Mouse (Mus musculus) liver, embryonic 12.5 days (tissue): Measurements from ENCODE around the gene Zfp276. TPM values are rescaled to one million over a fixed set of nuclear protein-coding genes. Genes with fewer than 3 reads are reported as not detected.

Experiments
- ATAC-seq: fragments of 200-750 bp; cut with Nextera tagmentation; 2 replicates; pipeline ENCODE4 v1.8.0; 2017; ENCODE audit warnings: moderate number of reproducible peaks, mild to moderate bottlenecking, moderate library complexity
- H3K27ac ChIP-seq: fragments of 300-500 bp; sonication (generic); 2 replicates; pipeline ENCODE4 v1.5.1; 2016; ENCODE audit warnings: mild to moderate bottlenecking
- H3K27me3 ChIP-seq: fragments of 300-500 bp; sonication (generic); replicated peaks from 2 replicates; pipeline ENCODE4 v1.6.1; 2016; ENCODE audit warnings: mild to moderate bottlenecking, moderate library complexity
- H3K36me3 ChIP-seq: fragments of 300-500 bp; sonication (generic); 2 replicates; pipeline ENCODE4 v1.6.1; 2016; ENCODE audit warnings: mild to moderate bottlenecking, moderate library complexity
- H3K4me1 ChIP-seq: fragments of 300-500 bp; sonication (generic); 2 replicates; pipeline ENCODE4 v1.6.1; 2016
- H3K4me2 ChIP-seq: fragments of 300-500 bp; sonication (generic); 2 replicates; pipeline ENCODE4 v1.6.1; 2016; ENCODE audit warnings: mild to moderate bottlenecking, moderate library complexity
- H3K4me3 ChIP-seq: fragments of 300-500 bp; sonication (generic); 2 replicates; pipeline ENCODE4 v1.5.1; 2016; ENCODE audit warnings: mild to moderate bottlenecking, moderate library complexity
- H3K9ac ChIP-seq: fragments of 300-500 bp; sonication (generic); 2 replicates; pipeline ENCODE4 v1.6.1; 2016; ENCODE audit warnings: mild to moderate bottlenecking, moderate library complexity
- H3K9me3 ChIP-seq: fragments of 300-500 bp; sonication (generic); replicated peaks from 2 replicates; pipeline ENCODE4 v1.6.1; 2016; ENCODE audit warnings: mild to moderate bottlenecking, moderate library complexity
- WGBS: fragments of 180-500 bp; shearing (Covaris S2); methylation state at CpG from one replicate; pipeline ENCODE4 v1.1.7; 2016; ENCODE audit not compliant: insufficient replicate concordance; 5-methylcytosine and 5-hydroxymethylcytosine counted together
- polyA plus RNA-seq: library from polyadenylated mRNA; unstranded; fragments of >200 nt; fragmentation: Nextera tagmentation; extraction: Ambion mirVana; gene quantifications from 2 replicates; pipeline ENCODE4 v1.2.1, GENCODE M21; 2016

The Zfp276 gene
- polyA plus RNA-seq, 1 experiment from 2014 or later = 11.8 TPM

DNA sequence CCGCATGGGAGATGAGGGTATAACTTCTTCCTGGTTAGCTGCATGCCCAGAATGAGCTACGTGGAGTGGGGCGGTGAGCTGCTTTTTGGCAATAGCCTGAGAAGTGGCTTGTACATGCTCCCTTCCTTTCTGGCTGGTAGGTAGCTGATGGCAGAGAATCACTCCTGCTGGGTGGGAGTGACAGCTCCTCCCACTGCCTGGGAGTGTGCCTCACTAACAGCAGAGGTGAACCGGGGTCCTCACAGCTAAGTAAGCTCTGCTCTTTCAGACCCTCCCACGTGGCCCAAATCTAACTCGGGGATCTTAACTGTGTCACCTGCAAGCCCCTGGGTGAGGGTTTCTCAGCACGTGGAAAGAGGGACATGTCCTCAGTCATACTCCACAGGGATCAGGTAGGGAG is 21.4 kb upstream of the Zfp276 start:
- H3K4me2 ChIP-seq = no peak overlapping the region
- no peak overlapping the region for H3K4me3 ChIP-seq
- H3K9me3 ChIP-seq = no peaks in the 10 kb centered on the region
- H3K36me3 ChIP-seq = peaks cover 18% of the 10 kb centered on the region
- no peak for ATAC-seq
- H3K4me1 ChIP-seq = peaks cover 21% of the 10 kb centered on the region
- peaks cover 31% of the 10 kb centered on the region for H3K27me3 ChIP-seq
- no peak overlapping the region for H3K27ac ChIP-seq
- H3K9ac ChIP-seq = no peak overlapping the region
- 43% methylated on average over 7 of the region's 7 CpGs for WGBS

DNA sequence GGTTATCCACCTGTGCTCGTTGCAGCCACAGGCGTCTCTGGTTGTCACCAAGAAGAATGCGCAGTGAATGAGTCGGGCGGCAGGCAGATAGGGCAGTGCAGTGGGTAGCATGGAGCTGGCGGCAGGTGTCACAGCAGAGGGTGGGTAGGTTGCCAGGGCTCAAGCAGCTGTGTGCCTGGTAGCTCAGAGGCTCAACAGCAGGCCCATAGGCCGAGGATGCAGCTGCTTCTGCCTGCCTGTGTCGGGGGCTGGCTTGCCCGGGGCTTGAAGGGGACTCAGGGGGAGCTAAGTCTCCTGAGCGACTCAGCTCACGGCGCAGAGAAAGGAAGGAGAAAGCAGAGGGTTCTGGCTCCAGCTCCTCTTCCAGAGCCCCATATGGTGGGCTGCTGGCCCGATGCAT is 20.7 kb upstream of the Zfp276 start:
- Histone ChIP-seq H3K9ac (no peak overlapping the region), H3K27ac (no peak overlapping the region), H3K4me2 (no peak overlapping the region), H3K4me3 (no peak overlapping the region), H3K36me3 (peaks cover 11% of the 10 kb centered on the region), H3K27me3 (peaks cover 31% of the 10 kb centered on the region), H3K4me1 (peaks cover 21% of the 10 kb centered on the region), H3K9me3 (no peaks in the 10 kb centered on the region)
- WGBS = 56% methylated on average over 13 of the region's 13 CpGs
- ATAC-seq = no peak

DNA sequence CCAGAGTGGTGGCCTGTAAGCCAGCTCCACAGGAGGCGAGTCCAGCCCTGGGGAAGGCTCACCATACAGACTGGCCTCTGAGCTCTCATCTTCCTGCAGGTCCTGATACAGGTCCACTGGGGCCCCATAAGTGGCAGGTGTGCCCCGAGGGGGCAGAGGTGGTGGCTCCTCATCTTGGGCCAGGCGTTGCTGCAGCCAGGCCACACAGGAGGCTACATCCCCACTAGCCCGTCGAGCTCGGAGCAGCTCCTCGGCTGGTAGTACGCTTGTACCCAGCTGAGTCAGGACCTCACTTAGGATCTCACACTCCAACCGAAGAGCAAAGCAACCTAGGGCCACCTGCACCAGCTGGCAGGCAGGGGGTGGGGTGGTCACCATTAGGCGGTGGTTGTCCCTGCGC is 20.2 kb upstream of the Zfp276 start:
- H3K4me1 ChIP-seq = peaks cover 21% of the 10 kb centered on the region
- H3K4me3 ChIP-seq = no peak overlapping the region
- H3K4me2 ChIP-seq = no peak overlapping the region
- ATAC-seq = no peak
- peaks cover 7% of the 10 kb centered on the region for H3K36me3 ChIP-seq
- no peak overlapping the region for H3K27ac ChIP-seq
- WGBS = 73% methylated on average over 11 of the region's 11 CpGs
- no peak overlapping the region for H3K9ac ChIP-seq
- H3K9me3 ChIP-seq = no peaks in the 10 kb centered on the region
- peaks cover 31% of the 10 kb centered on the region for H3K27me3 ChIP-seq

DNA sequence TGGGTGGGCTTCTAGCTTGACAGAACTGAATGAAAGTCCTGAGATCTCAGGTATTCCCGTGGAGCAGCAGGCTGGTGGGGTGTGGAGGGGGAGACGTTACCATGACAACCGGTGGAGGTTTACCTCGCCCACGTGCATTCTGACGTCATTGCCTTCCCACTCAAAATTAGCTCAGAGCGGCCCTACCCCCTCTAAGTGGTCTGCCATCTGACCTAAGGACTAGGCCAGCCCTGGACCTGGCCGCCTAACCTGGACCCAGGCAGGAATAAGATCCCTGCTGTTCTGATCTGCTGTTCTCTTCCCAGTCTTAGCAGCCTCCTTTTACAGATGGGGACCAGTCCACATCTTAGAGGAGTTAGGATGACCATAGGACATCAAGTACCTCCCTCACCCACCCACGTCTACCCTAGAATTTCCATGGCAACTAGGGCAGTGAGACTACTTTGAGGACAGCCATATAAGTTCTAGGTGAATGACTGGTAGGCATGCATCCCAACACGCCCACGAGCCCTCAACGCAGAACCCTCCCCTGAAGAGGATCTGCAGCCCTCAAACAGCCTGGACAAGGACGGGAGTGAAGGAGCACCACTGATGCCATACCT is 19.0 kb upstream of the Zfp276 start:
- H3K9ac ChIP-seq = peak overlapping the region; percentile 64; the same call in 1 of the 2 replicates
- WGBS = 35% methylated on average over 13 of the region's 13 CpGs
- no peak overlapping the region for H3K27ac ChIP-seq

DNA sequence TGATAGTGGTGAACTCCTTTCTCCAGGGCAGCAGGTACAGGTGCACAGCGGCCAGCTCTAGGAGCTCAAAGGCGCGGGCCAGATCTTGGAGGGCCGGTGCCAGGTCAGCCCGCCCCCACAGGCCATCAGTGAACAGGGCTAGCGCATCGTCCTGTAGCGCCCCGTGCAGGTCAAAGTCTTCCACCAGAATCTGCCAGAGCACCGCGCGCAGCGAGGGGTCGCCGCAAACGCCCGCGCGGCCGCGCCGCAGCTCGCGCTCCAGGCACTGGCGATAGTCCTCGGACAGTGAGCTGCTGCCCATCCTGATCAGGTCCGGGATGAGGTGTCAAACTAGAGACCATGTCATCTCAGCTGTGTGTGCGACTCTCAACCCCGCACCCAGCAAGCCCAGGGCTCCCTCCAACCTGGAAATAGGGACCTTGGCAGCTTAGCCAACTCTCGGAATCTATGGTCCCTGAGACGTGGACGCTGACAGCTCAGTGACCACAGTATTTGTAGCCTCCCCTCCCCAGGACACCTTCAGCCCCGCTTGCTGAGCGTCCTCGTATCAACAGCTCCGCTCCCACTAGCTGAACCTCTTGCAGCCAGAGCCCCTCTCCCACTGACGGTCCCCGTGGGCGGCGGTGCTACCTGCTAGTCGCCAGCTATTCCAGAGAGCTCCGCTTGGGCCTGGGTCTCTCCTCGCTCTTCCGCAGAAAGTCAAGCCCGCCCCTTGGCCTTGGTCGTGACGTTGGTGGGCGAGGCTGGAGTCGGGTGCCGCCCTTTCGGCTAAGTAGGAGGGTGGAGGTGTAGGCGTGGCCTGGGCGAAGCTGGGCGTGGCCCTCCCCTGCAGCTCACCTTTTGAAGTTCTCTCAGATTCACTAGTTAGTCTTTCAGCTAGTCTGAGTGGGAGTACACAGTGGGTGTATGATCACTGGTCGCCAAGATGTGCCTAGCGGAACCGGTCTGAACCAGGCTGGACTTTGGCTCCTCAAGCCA is 18.2 kb upstream of the Zfp276 start, which contains the start of gene Spata2l:
Spata2l (minus strand) TSS at position 714 of the 978 bp plus-strand sequence.
- no peak within 1 kb of the TSS for H3K27ac ChIP-seq
- peak; percentile 86 for ATAC-seq
- WGBS = 2% methylated on average over 57 of the region's 57 CpGs

More for the DNA sequence above, 19.0 kb upstream of the Zfp276 start:
- Histone ChIP-seq H3K4me1 (peaks cover 21% of the 10 kb centered on the region), H3K4me3 (peak overlapping the region; percentile 64), H3K4me2 (peak overlapping the region; percentile 91), H3K27me3 (peaks cover 31% of the 10 kb centered on the region), H3K36me3 (no peaks in the 10 kb centered on the region), H3K9me3 (no peaks in the 10 kb centered on the region)
- no peak for ATAC-seq

DNA sequence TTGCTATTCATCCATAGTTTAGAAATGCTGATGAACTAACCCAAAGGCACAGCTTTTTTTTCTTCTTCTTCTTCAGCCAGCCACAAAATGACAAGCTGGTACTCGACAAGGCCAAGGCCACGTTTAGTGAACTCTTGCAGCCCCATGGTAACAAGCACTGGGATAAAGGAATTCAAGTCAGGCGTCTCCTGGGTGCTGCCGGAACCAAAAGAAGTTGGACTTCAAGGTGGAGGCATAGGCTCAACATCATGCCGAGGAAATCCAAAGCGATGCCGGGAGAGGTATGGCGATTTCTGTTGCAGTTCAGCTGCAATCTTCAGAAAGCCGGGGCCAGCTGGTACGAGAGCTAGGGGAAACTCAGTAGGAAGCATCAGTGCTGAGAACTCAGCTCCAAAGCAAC is 14.6 kb upstream of the Zfp276 start:
- peaks cover 15% of the 10 kb centered on the region for H3K27me3 ChIP-seq
- H3K9ac ChIP-seq = no peak overlapping the region
- peaks cover 21% of the 10 kb centered on the region for H3K4me1 ChIP-seq
- H3K36me3 ChIP-seq = peaks cover 8% of the 10 kb centered on the region; the same call in 1 of the 2 replicates
- no peak overlapping the region for H3K4me3 ChIP-seq
- H3K9me3 ChIP-seq = no peaks in the 10 kb centered on the region
- H3K4me2 ChIP-seq = no peak overlapping the region
- ATAC-seq = no peak
- H3K27ac ChIP-seq = no peak overlapping the region
- 79% methylated on average over 10 of the region's 10 CpGs for WGBS

More for the DNA sequence above, 18.2 kb upstream of the Zfp276 start, which contains the start of gene Spata2l:
- Histone ChIP-seq H3K4me2 (peak within 1 kb of the TSS; percentile 91), H3K9me3 (no peaks in the 10 kb centered on the region), H3K9ac (peak within 1 kb of the TSS; percentile 64), H3K27me3 (peaks cover 31% of the 10 kb centered on the region), H3K4me3 (peak within 1 kb of the TSS; percentile 64), H3K4me1 (peaks cover 21% of the 10 kb centered on the region), H3K36me3 (no peaks in the 10 kb centered on the region)

DNA sequence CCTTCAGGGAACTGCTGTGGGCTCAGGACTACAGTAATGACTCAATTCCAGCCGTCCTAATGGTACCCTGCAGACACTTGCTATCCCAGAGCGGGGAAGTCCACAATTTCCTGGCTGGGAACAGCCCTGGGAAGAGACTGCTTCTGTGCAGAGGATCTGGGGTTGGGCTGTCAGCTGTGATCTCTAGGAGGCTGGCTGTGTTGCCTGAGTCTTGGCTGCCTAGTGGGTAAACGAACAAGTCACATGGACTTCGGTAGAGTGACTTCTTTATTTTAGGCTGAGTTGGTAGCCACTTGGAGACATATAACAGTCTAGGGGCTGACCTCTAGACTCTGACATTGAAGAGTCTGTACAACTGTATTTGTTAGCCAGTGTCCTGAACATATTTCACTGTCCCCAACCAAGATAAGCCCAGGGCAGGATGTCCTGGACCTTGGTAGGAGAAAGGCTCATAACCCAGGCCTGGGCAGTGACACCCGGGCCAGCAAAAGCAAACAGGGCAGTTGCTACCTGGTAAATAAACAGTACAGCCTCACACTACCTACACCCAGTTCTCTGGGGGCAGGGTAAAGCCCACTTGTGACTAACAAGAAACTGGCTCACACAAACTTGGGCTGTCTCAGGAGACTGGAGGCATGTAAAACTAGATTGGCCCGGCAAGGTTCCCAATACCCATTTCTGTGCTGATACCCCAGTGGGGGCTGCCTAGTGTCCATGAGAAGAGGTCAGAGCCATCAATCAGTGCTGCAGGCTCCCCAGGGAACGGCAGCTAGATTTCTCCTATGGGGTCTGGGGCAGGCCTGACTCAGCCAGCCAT is 11.7 kb upstream of the Zfp276 start:
- Histone ChIP-seq H3K36me3 (peaks cover 36% of the 10 kb centered on the region), H3K4me1 (no peaks in the 10 kb centered on the region; the same call in 1 of the 2 replicates)
- 72% methylated on average over 7 of the region's 7 CpGs for WGBS

DNA sequence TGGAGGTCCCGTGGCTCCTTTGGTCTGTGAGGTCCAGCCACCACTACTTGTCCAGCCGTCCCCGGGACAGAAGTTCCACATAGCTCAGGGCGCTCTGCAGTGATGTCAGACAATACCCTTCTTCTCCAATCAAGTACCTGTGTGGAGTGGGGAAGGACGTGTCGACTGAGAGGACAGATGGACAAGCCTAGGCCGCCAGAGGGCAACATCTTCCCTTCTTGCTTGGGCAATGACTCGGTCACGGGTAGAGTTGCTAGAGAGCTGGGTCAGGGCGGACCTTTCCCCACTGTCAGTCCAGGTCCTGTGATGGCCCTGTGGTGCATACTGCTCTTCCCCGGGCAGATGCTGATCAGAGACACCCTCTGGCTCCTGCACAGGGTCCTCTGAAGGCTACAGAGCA is 10.9 kb upstream of the Zfp276 start:
- H3K4me2 ChIP-seq = no peak overlapping the region
- no peaks in the 10 kb centered on the region; the same call in 1 of the 2 replicates for H3K4me1 ChIP-seq
- ATAC-seq = no peak
- H3K27ac ChIP-seq = no peak overlapping the region
- H3K4me3 ChIP-seq = no peak overlapping the region
- 64% methylated on average over 11 of the region's 11 CpGs for WGBS
- no peak overlapping the region for H3K9ac ChIP-seq
- H3K36me3 ChIP-seq = peaks cover 43% of the 10 kb centered on the region
- no peaks in the 10 kb centered on the region for H3K9me3 ChIP-seq
- H3K27me3 ChIP-seq = no peaks in the 10 kb centered on the region

More for the DNA sequence above, 11.7 kb upstream of the Zfp276 start:
- ATAC-seq = no peak
- no peaks in the 10 kb centered on the region for H3K27me3 ChIP-seq
- H3K9ac ChIP-seq = no peak overlapping the region
- no peaks in the 10 kb centered on the region for H3K9me3 ChIP-seq
- no peak overlapping the region for H3K4me3 ChIP-seq
- no peak overlapping the region for H3K4me2 ChIP-seq
- no peak overlapping the region for H3K27ac ChIP-seq

DNA sequence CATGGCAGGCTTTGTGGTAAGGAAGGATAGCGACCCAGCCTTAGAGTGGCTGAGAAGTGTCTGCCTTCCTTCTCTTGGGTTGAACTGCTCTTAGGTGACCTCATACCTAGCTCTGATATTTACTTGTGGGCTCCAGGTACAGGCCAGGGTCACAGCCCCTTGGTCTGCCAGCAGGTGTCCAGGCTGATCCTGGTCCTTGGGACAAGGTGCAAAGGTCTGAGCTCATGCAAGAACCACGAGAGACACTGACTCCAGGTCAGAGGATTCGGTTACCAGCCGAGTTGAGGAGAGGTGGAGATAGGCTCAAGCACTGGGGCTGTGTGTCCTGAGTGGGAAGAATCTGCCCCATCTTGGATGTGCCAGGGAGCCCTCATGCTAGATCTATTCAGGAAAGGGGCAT is 9.6 kb upstream of the Zfp276 start:
- Histone ChIP-seq H3K27me3 (no peaks in the 10 kb centered on the region), H3K36me3 (peaks cover 56% of the 10 kb centered on the region), H3K27ac (no peak overlapping the region), H3K4me1 (no peaks in the 10 kb centered on the region; the same call in 1 of the 2 replicates), H3K9me3 (no peaks in the 10 kb centered on the region), H3K4me3 (no peak overlapping the region), H3K4me2 (no peak overlapping the region), H3K9ac (no peak overlapping the region)
- WGBS = 67% methylated on average over 4 of the region's 4 CpGs
- no peak for ATAC-seq

DNA sequence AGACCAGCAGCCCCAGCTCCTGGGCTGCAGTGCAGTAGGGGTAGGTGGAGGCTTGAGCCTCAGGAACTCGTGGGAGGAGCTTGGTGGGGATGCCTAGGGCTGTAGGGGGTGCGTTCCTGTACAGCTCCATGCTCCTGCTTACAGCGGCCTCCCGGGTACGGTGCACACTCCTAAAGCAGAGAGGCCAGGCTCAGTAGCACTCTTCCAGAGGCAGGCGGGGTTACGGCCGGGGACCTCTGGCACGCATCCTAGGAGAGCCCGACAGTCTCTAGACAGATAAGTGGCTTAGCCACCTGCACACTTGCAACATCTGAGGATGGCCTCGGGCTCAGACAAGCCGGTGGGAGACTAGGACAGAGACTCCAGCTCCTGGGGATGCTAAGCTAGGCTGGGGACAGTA is 8.5 kb upstream of the Zfp276 start:
- no peaks in the 10 kb centered on the region; the same call in 1 of the 2 replicates for H3K4me1 ChIP-seq
- no peak overlapping the region for H3K4me3 ChIP-seq
- no peaks in the 10 kb centered on the region for H3K9me3 ChIP-seq
- H3K9ac ChIP-seq = no peak overlapping the region
- peaks cover 63% of the 10 kb centered on the region for H3K36me3 ChIP-seq
- H3K4me2 ChIP-seq = no peak overlapping the region
- H3K27ac ChIP-seq = no peak overlapping the region
- 83% methylated on average over 12 of the region's 12 CpGs for WGBS
- ATAC-seq = 0 out of 2 replicates have a peak, but pooled peaks have one; percentile 10
- no peaks in the 10 kb centered on the region for H3K27me3 ChIP-seq

DNA sequence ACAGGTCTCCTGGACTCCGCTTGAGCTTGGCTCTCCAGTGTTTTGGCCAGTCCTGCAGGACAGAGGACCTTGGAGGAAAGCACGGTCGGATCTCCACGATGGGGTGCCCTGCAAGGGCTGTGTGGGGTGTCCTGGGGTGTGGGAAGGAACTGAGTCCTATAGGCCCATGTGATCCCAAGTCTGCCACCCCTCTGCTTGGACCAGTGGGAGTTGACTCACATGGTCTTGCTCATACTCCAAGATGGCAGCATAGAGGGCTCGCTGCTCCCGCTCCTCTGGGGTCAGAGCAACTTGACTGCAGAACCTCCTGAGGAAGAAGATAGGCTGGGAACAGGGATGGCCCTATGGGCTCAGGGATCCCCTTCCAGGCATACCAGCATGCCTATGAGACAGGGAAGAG is 6.2 kb upstream of the Zfp276 start:
- Histone ChIP-seq H3K4me1 (peaks cover 5% of the 10 kb centered on the region), H3K9ac (no peak overlapping the region), H3K4me2 (no peak overlapping the region), H3K4me3 (no peak overlapping the region), H3K36me3 (peaks cover 72% of the 10 kb centered on the region), H3K27ac (no peak overlapping the region), H3K27me3 (no peaks in the 10 kb centered on the region), H3K9me3 (no peaks in the 10 kb centered on the region)
- 89% methylated on average over 6 of the region's 6 CpGs for WGBS
- ATAC-seq = 0 out of 2 replicates have a peak, but pooled peaks have one; percentile 24
